Mouse (Mus musculus): ENCODE data around the gene Atp6v1e1.

The Atp6v1e1 gene

GRCm38 (mm10) chr6:120761151-120761550, 61.4 kb downstream of the Atp6v1e1 start:
- DNase-seq, result peak; percentile 73

GRCm38 (mm10) chr6:120746416-120746815, 76.2 kb downstream of the Atp6v1e1 start:
- DNase-seq, result no peak

Measured in thymus, postnatal 14 days (tissue).